Mouse (Mus musculus): ENCODE data around the gene Nell1.

The Nell1 gene

GRCm38 (mm10) chr7:50573841-50574240 is 599.2 kb downstream of the Nell1 start:
- no peak for DNase-seq

- no peak for DNase-seq
Measured at GRCm38 (mm10) chr7:50588642-50589424, 614.2 kb downstream of the Nell1 start.

GRCm38 (mm10) chr7:50598890-50599289 is 624.2 kb downstream of the Nell1 start, which contains the start of gene 4933405O20Rik:
TSS of gene 4933405O20Rik (plus strand) at chr7:50599190.
- DNase-seq = no peak

- peak; percentile 14 for DNase-seq
Measured at GRCm38 (mm10) chr7:50614101-50614500, 639.4 kb downstream of the Nell1 start.

GRCm38 (mm10) chr7:50629186-50629585 is 654.5 kb downstream of the Nell1 start:
- no peak for DNase-seq

GRCm38 (mm10) chr7:50633147-50633546 is 658.5 kb downstream of the Nell1 start:
- no peak for DNase-seq

GRCm38 (mm10) chr7:50672266-50672665 is 697.6 kb downstream of the Nell1 start:
- no peak for DNase-seq

- no peak for DNase-seq
Measured at GRCm38 (mm10) chr7:50675444-50675843, 700.8 kb downstream of the Nell1 start.

GRCm38 (mm10) chr7:50677511-50677910 is 702.8 kb downstream of the Nell1 start:
- no peak for DNase-seq

- no peak for DNase-seq
Measured at GRCm38 (mm10) chr7:50686337-50686736, 711.7 kb downstream of the Nell1 start.

- no peak for DNase-seq
Measured at GRCm38 (mm10) chr7:50725166-50725565, 750.5 kb downstream of the Nell1 start.

- DNase-seq = no peak
Measured at GRCm38 (mm10) chr7:50730951-50731350, 756.3 kb downstream of the Nell1 start.

GRCm38 (mm10) chr7:50755516-50755915 is 780.9 kb downstream of the Nell1 start:
- DNase-seq = no peak

GRCm38 (mm10) chr7:50756409-50756808 is 781.7 kb downstream of the Nell1 start:
- no peak for DNase-seq

- no peak for DNase-seq
Measured at GRCm38 (mm10) chr7:50773516-50773915, 798.9 kb downstream of the Nell1 start.

GRCm38 (mm10) chr7:50781105-50781504 is 806.4 kb downstream of the Nell1 start:
- DNase-seq = no peak

- no peak for DNase-seq
Measured at GRCm38 (mm10) chr7:50783652-50784051, 809.0 kb downstream of the Nell1 start.

GRCm38 (mm10) chr7:50826180-50826579 is 851.5 kb downstream of the Nell1 start:
- no peak for DNase-seq

- DNase-seq = no peak
Measured at GRCm38 (mm10) chr7:50832799-50833198, 858.1 kb downstream of the Nell1 start.

GRCm38 (mm10) chr7:50842646-50843045 is 868.0 kb downstream of the Nell1 start:
- DNase-seq = no peak

- no peak for DNase-seq
Measured at GRCm38 (mm10) chr7:50847921-50848320, 873.3 kb downstream of the Nell1 start.

GRCm38 (mm10) chr7:50850271-50850670 is 875.6 kb downstream of the Nell1 start:
- no peak for DNase-seq

GRCm38 (mm10) chr7:50870181-50870580 is 895.5 kb downstream of the Nell1 start:
- no peak for DNase-seq

GRCm38 (mm10) chr7:50887625-50888024 is 913.0 kb downstream of the Nell1 start:
- no peak for DNase-seq

- no peak for DNase-seq
Measured at GRCm38 (mm10) chr7:50899541-50900088, 925.0 kb downstream of the Nell1 start.
